Mouse (Mus musculus) stomach, embryonic 16.5 days (tissue): Measurements from ENCODE around the gene Irf6. TPM values are rescaled to one million over a fixed set of nuclear protein-coding genes. Genes with fewer than 3 reads are reported as not detected.

Experiments
- ATAC-seq: fragments of 200-750 bp; cut with Nextera tagmentation; 2 replicates; pipeline ENCODE4 v1.8.0; 2017; ENCODE audit warnings: moderate number of reproducible peaks, moderate TSS enrichment; ENCODE audit not compliant: insufficient read depth, low FRiP score
- H3K27ac ChIP-seq: fragments of 300-500 bp; sonication (generic); 2 replicates; pipeline ENCODE4 v1.5.1; 2014; ENCODE audit warnings: low read length
- H3K27me3 ChIP-seq: fragments of 300-500 bp; sonication (generic); 2 replicates; pipeline ENCODE4 v1.6.1; 2014; ENCODE audit warnings: low read length, control low read depth, mixed read lengths; ENCODE audit not compliant: control insufficient read depth, insufficient read depth
- H3K36me3 ChIP-seq: fragments of 300-500 bp; sonication (generic); 2 replicates; pipeline ENCODE4 v1.6.1; 2014; ENCODE audit warnings: low read length; ENCODE audit not compliant: control insufficient read depth, insufficient read depth
- H3K4me1 ChIP-seq: fragments of 300-500 bp; sonication (generic); 2 replicates; pipeline ENCODE4 v1.6.1; 2014; ENCODE audit warnings: low read length, control low read depth, mixed read lengths; ENCODE audit not compliant: control insufficient read depth, insufficient read depth
- H3K4me2 ChIP-seq: fragments of 300-500 bp; sonication (generic); 2 replicates; pipeline ENCODE4 v1.6.1; 2014; ENCODE audit warnings: low read depth, low read length, mixed read lengths
- H3K4me3 ChIP-seq: fragments of 300-500 bp; sonication (generic); replicated peaks from 2 replicates; pipeline ENCODE4 v1.5.1; 2014; ENCODE audit warnings: mild to moderate bottlenecking, low read length
- H3K9ac ChIP-seq: fragments of 300-500 bp; sonication (generic); 2 replicates; pipeline ENCODE4 v1.6.1; 2014; ENCODE audit warnings: low read length
- H3K9me3 ChIP-seq: fragments of 300-500 bp; sonication (generic); replicated peaks from 2 replicates; pipeline ENCODE4 v1.6.1; 2016; ENCODE audit warnings: low read length, control low read depth; ENCODE audit not compliant: control insufficient read depth
- WGBS: fragments of 180-500 bp; shearing (Covaris S2); extraction: QIAGEN DNeasy Blood & Tissue Kit; methylation state at CpG from one replicate; pipeline ENCODE4 v1.1.7; 2014; 5-methylcytosine and 5-hydroxymethylcytosine counted together
- polyA plus RNA-seq: library from polyadenylated mRNA; unstranded; fragments of >200 nt; fragmentation: Nextera tagmentation; extraction: Ambion mirVana; gene quantifications from 2 replicates; pipeline ENCODE4 v1.2.1, GENCODE M21; 2015

The Irf6 gene
- polyA plus RNA-seq, 1 experiment from 2014 or later, result 74.0 TPM

GRCm38 (mm10) chr1:193130839-193131238 is 22.1 kb upstream of the Irf6 start:
- H3K27me3 ChIP-seq, result no peaks in the 10 kb centered on the region
- peaks cover 8% of the 10 kb centered on the region for H3K4me1 ChIP-seq
- H3K9me3 ChIP-seq, result no peaks in the 10 kb centered on the region
- peak; percentile 51 for ATAC-seq
- WGBS, result 50% methylated on average over 8 of the region's 8 CpGs
- no peaks in the 10 kb centered on the region for H3K36me3 ChIP-seq
- H3K4me3 ChIP-seq, result peak overlapping the region; percentile 96
- peak overlapping the region; percentile 53; the same call in 1 of the 2 replicates for H3K4me2 ChIP-seq
- peak overlapping the region; percentile 74 for H3K27ac ChIP-seq
- 0 out of 2 replicates have a peak overlapping the region, but pooled peaks have one; percentile 51 for H3K9ac ChIP-seq

GRCm38 (mm10) chr1:193131311-193131948 is 21.5 kb upstream of the Irf6 start:
- 31% methylated on average over 6 of the region's 6 CpGs for WGBS
- Histone ChIP-seq H3K4me2 (no peak overlapping the region), H3K27ac (peak overlapping the region; percentile 74), H3K9me3 (no peaks in the 10 kb centered on the region), H3K36me3 (no peaks in the 10 kb centered on the region), H3K27me3 (no peaks in the 10 kb centered on the region), H3K9ac (no peak overlapping the region), H3K4me1 (peaks cover 8% of the 10 kb centered on the region), H3K4me3 (no peak overlapping the region)
- 0 out of 2 replicates have a peak, but pooled peaks have one; percentile 7 for ATAC-seq

GRCm38 (mm10) chr1:193132385-193132784 is 20.5 kb upstream of the Irf6 start:
- Histone ChIP-seq H3K27me3 (no peaks in the 10 kb centered on the region), H3K4me1 (peaks cover 8% of the 10 kb centered on the region), H3K9ac (no peak overlapping the region), H3K4me3 (no peak overlapping the region), H3K27ac (no peak overlapping the region), H3K9me3 (no peaks in the 10 kb centered on the region), H3K4me2 (no peak overlapping the region), H3K36me3 (no peaks in the 10 kb centered on the region)
- no peak for ATAC-seq

GRCm38 (mm10) chr1:193133726-193134125 is 19.2 kb upstream of the Irf6 start:
- no peak overlapping the region for H3K27ac ChIP-seq
- H3K4me3 ChIP-seq, result no peak overlapping the region
- H3K4me1 ChIP-seq, result peaks cover 8% of the 10 kb centered on the region
- H3K36me3 ChIP-seq, result no peaks in the 10 kb centered on the region
- H3K9me3 ChIP-seq, result no peaks in the 10 kb centered on the region
- no peak overlapping the region for H3K9ac ChIP-seq
- H3K27me3 ChIP-seq, result no peaks in the 10 kb centered on the region
- ATAC-seq, result no peak
- WGBS, result 90% methylated on average over 1 of the region's 1 CpGs
- no peak overlapping the region for H3K4me2 ChIP-seq

- H3K36me3 ChIP-seq, result no peaks in the 10 kb centered on the region
- ATAC-seq, result no peak
- no peaks in the 10 kb centered on the region for H3K4me1 ChIP-seq
- H3K9ac ChIP-seq, result no peak overlapping the region
- H3K9me3 ChIP-seq, result no peaks in the 10 kb centered on the region
- H3K27ac ChIP-seq, result no peak overlapping the region
- 24% methylated on average over 7 of the region's 7 CpGs for WGBS
- H3K27me3 ChIP-seq, result no peaks in the 10 kb centered on the region
- H3K4me2 ChIP-seq, result no peak overlapping the region
- no peak overlapping the region for H3K4me3 ChIP-seq
Observed at GRCm38 (mm10) chr1:193138087-193138486, 14.8 kb upstream of the Irf6 start.

GRCm38 (mm10) chr1:193138669-193139068 is 14.2 kb upstream of the Irf6 start:
- Histone ChIP-seq H3K27ac (no peak overlapping the region), H3K4me1 (no peaks in the 10 kb centered on the region), H3K9me3 (no peaks in the 10 kb centered on the region), H3K36me3 (no peaks in the 10 kb centered on the region), H3K4me2 (no peak overlapping the region), H3K27me3 (no peaks in the 10 kb centered on the region), H3K4me3 (no peak overlapping the region), H3K9ac (no peak overlapping the region)
- peak; percentile 20; the same call in 1 of the 2 replicates for ATAC-seq
- WGBS, result 27% methylated on average over 3 of the region's 3 CpGs

GRCm38 (mm10) chr1:193141118-193141517 is 11.8 kb upstream of the Irf6 start:
- H3K4me3 ChIP-seq, result no peak overlapping the region
- H3K9me3 ChIP-seq, result no peaks in the 10 kb centered on the region
- H3K36me3 ChIP-seq, result no peaks in the 10 kb centered on the region
- WGBS, result 68% methylated on average over 7 of the region's 7 CpGs
- no peak overlapping the region for H3K9ac ChIP-seq
- H3K4me2 ChIP-seq, result no peak overlapping the region
- H3K27ac ChIP-seq, result peak overlapping the region; percentile 80
- no peaks in the 10 kb centered on the region for H3K27me3 ChIP-seq
- H3K4me1 ChIP-seq, result no peaks in the 10 kb centered on the region
- ATAC-seq, result peak; percentile 58; the same call in 1 of the 2 replicates

- Histone ChIP-seq H3K4me1 (no peaks in the 10 kb centered on the region), H3K4me2 (no peak overlapping the region), H3K36me3 (no peaks in the 10 kb centered on the region), H3K9ac (no peak overlapping the region), H3K4me3 (no peak overlapping the region), H3K27ac (no peak overlapping the region), H3K27me3 (no peaks in the 10 kb centered on the region), H3K9me3 (no peaks in the 10 kb centered on the region)
- no peak for ATAC-seq
- 67% methylated on average over 8 of the region's 8 CpGs for WGBS
Observed at GRCm38 (mm10) chr1:193142517-193143062, 10.3 kb upstream of the Irf6 start.

- H3K27me3 ChIP-seq, result no peaks in the 10 kb centered on the region
- 89% methylated on average over 6 of the region's 6 CpGs for WGBS
- no peak overlapping the region for H3K9ac ChIP-seq
Observed at GRCm38 (mm10) chr1:193144516-193144915, 8.4 kb upstream of the Irf6 start.

More at GRCm38 (mm10) chr1:193144516-193144915, 8.4 kb upstream of the Irf6 start:
- Histone ChIP-seq H3K36me3 (no peaks in the 10 kb centered on the region), H3K4me2 (no peak overlapping the region), H3K4me1 (no peaks in the 10 kb centered on the region), H3K27ac (no peak overlapping the region), H3K9me3 (no peaks in the 10 kb centered on the region), H3K4me3 (no peak overlapping the region)
- no peak for ATAC-seq
